Mouse (Mus musculus): ENCODE results near the gene Psmb6. TPM values are rescaled to one million over a fixed set of nuclear protein-coding genes. Genes with fewer than 3 reads are reported as not detected.

Psmb6 gene
- polyA plus RNA-seq, 1 experiment = 264 TPM

GRCm38 (mm10) chr11:70506962-70507515 lies 18.1 kb upstream of the Psmb6 start:
- no peak for DNase-seq
- TF ChIP-seq CTCF (IDR thresholded peaks at IDR 0.05; ENCODE audit: insufficient read depth, low read length) (no peak), POLR2A (IDR thresholded peaks at IDR 0.05; ENCODE audit: borderline replicate concordance, extremely low read depth, low read depth, low read length) (no peak)
- Histone ChIP-seq H3K4me3 (replicated peaks; ENCODE audit: extremely low read depth, low read depth, low read length) (no peak overlapping the region), H3K4me1 (ENCODE audit: control insufficient read depth, insufficient read depth, low read length) (peaks cover 2% of the 10 kb centered on the region; the same call in 1 of the 2 replicates)
- 68% methylated on average over 7 of the region's 7 CpGs for WGBS

- H3K4me3 ChIP-seq (replicated peaks; ENCODE audit: extremely low read depth, low read depth, low read length) = no peak overlapping the region
- TF ChIP-seq POLR2A (IDR thresholded peaks at IDR 0.05; ENCODE audit: borderline replicate concordance, extremely low read depth, low read depth, low read length) (no peak), CTCF (IDR thresholded peaks at IDR 0.05; ENCODE audit: insufficient read depth, low read length) (peak; percentile 65)
- no peak for DNase-seq
- WGBS = 9% methylated on average over 19 of the region's 19 CpGs
- peaks cover 2% of the 10 kb centered on the region; the same call in 1 of the 2 replicates for H3K4me1 ChIP-seq (ENCODE audit: control insufficient read depth, insufficient read depth, low read length)
These were observed 15.2 kb upstream of the Psmb6 start for GRCm38 (mm10) chr11:70509753-70510564.

GRCm38 (mm10) chr11:70511242-70511641 lies 13.9 kb upstream of the Psmb6 start:
- WGBS = 66% methylated on average over 2 of the region's 2 CpGs
- Histone ChIP-seq H3K4me3 (replicated peaks; ENCODE audit: extremely low read depth, low read depth, low read length) (no peak overlapping the region), H3K4me1 (ENCODE audit: control insufficient read depth, insufficient read depth, low read length) (peaks cover 1% of the 10 kb centered on the region; the same call in 1 of the 2 replicates)
- no peak for DNase-seq
- no peak for TF ChIP-seq POLR2A (IDR thresholded peaks at IDR 0.05; ENCODE audit: borderline replicate concordance, extremely low read depth, low read depth, low read length)
- TF ChIP-seq CTCF (IDR thresholded peaks at IDR 0.05; ENCODE audit: insufficient read depth, low read length) = no peak

GRCm38 (mm10) chr11:70511825-70512224 lies 13.3 kb upstream of the Psmb6 start:
- Histone ChIP-seq H3K4me1 (ENCODE audit: control insufficient read depth, insufficient read depth, low read length) (no peaks in the 10 kb centered on the region), H3K4me3 (replicated peaks; ENCODE audit: extremely low read depth, low read depth, low read length) (no peak overlapping the region)
- WGBS = 86% methylated on average over 7 of the region's 7 CpGs
- DNase-seq = no peak
- TF ChIP-seq CTCF (IDR thresholded peaks at IDR 0.05; ENCODE audit: insufficient read depth, low read length) (no peak), POLR2A (IDR thresholded peaks at IDR 0.05; ENCODE audit: borderline replicate concordance, extremely low read depth, low read depth, low read length) (no peak)

GRCm38 (mm10) chr11:70512709-70513342 lies 12.3 kb upstream of the Psmb6 start:
- H3K4me3 ChIP-seq (replicated peaks; ENCODE audit: extremely low read depth, low read depth, low read length) = no peak overlapping the region
- no peak for DNase-seq
- WGBS = 72% methylated on average over 7 of the region's 7 CpGs
- TF ChIP-seq POLR2A (IDR thresholded peaks at IDR 0.05; ENCODE audit: borderline replicate concordance, extremely low read depth, low read depth, low read length) (no peak), CTCF (IDR thresholded peaks at IDR 0.05; ENCODE audit: insufficient read depth, low read length) (no peak)
- no peaks in the 10 kb centered on the region for H3K4me1 ChIP-seq (ENCODE audit: control insufficient read depth, insufficient read depth, low read length)

- no peak for DNase-seq
- 46% methylated on average over 11 of the region's 11 CpGs for WGBS
- TF ChIP-seq POLR2A (IDR thresholded peaks at IDR 0.05; ENCODE audit: borderline replicate concordance, extremely low read depth, low read depth, low read length) (no peak), CTCF (IDR thresholded peaks at IDR 0.05; ENCODE audit: insufficient read depth, low read length) (no peak)
- Histone ChIP-seq H3K4me1 (ENCODE audit: control insufficient read depth, insufficient read depth, low read length) (no peaks in the 10 kb centered on the region), H3K4me3 (replicated peaks; ENCODE audit: extremely low read depth, low read depth, low read length) (no peak overlapping the region)
These were observed 11.6 kb upstream of the Psmb6 start for GRCm38 (mm10) chr11:70513520-70513919.

- 87% methylated on average over 7 of the region's 7 CpGs for WGBS
- Histone ChIP-seq H3K4me3 (replicated peaks; ENCODE audit: extremely low read depth, low read depth, low read length) (no peak within 1 kb of the TSS), H3K4me1 (ENCODE audit: control insufficient read depth, insufficient read depth, low read length) (no peaks in the 10 kb centered on the region)
- TF ChIP-seq CTCF (IDR thresholded peaks at IDR 0.05; ENCODE audit: insufficient read depth, low read length) (no peak), POLR2A (IDR thresholded peaks at IDR 0.05; ENCODE audit: borderline replicate concordance, extremely low read depth, low read depth, low read length) (no peak)
- no peak for DNase-seq
These were observed 10.9 kb upstream of the Psmb6 start, which contains the start of gene Vmo1 for GRCm38 (mm10) chr11:70514288-70514687. TSS of gene Vmo1 (minus strand) at chr11:70514616.

- H3K4me1 ChIP-seq (ENCODE audit: control insufficient read depth, insufficient read depth, low read length) = no peaks in the 10 kb centered on the region
- DNase-seq = no peak
- WGBS = 18% methylated on average over 2 of the region's 2 CpGs
- no peak overlapping the region for H3K4me3 ChIP-seq (replicated peaks; ENCODE audit: extremely low read depth, low read depth, low read length)
- no peak for TF ChIP-seq POLR2A (IDR thresholded peaks at IDR 0.05; ENCODE audit: borderline replicate concordance, extremely low read depth, low read depth, low read length)
These were observed 8.8 kb upstream of the Psmb6 start for GRCm38 (mm10) chr11:70516352-70516751.

- Histone ChIP-seq H3K4me3 (replicated peaks; ENCODE audit: extremely low read depth, low read depth, low read length) (no peak overlapping the region), H3K4me1 (ENCODE audit: control insufficient read depth, insufficient read depth, low read length) (no peaks in the 10 kb centered on the region)
- WGBS = 72% methylated on average over 1 of the region's 1 CpGs
- no peak for DNase-seq
- TF ChIP-seq CTCF (IDR thresholded peaks at IDR 0.05; ENCODE audit: insufficient read depth, low read length) (no peak), POLR2A (IDR thresholded peaks at IDR 0.05; ENCODE audit: borderline replicate concordance, extremely low read depth, low read depth, low read length) (no peak)
These were observed 6.7 kb upstream of the Psmb6 start for GRCm38 (mm10) chr11:70518436-70518835.
